Mouse (Mus musculus) c-Kit-positive CD71-positive TER-119-positive erythroid progenitor cells, embryonic 14.5 days (primary cell): ENCODE data around the gene Olfr998.
A peak's percentile ranks its signal among the peaks of the same experiment; 100 is the strongest.
"Not testable (repeated sequence)": the region's sequence is repeated elsewhere in the genome, so short reads cannot be mapped to it uniquely, and the experiment has no call there.

Experiments used
- DNase-seq: peaks from one replicate; pipeline ENCODE4 v3.0.0-alpha.2; 2013; ENCODE audit warnings: low spot score

Olfr998 gene

DNA sequence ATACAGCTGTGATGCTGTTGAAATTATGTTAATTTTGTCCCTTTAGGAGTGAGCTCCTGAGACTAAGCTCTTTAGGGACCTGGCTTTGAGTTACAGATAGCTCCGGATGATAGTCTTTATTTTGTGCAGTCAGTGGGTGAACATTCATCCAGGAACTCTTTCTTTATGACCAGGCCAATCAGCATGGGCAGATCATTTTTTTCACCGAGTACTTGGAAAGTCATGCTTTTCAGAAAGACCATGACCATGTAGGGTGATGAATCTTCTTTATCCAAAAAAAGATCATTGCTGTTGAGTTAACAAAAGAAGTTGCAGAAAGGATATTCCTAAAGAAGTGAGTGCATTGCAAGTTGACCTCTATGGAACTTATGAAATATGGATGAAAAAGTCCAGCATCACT, at the start of gene Olfr998:
Gene Olfr998 (plus strand): TSS at position 301 of the 400 bp plus-strand sequence.
- not testable (repeated sequence) for DNase-seq

GRCm38 (mm10) chr2:85554806-85555205, 33.9 kb upstream of the Olfr998 start:
- no peak for DNase-seq

GRCm38 (mm10) chr2:85560226-85560625, 28.5 kb upstream of the Olfr998 start:
- DNase-seq, result no peak

GRCm38 (mm10) chr2:85561187-85561586, 27.6 kb upstream of the Olfr998 start:
- DNase-seq, result peak; percentile 21

DNA sequence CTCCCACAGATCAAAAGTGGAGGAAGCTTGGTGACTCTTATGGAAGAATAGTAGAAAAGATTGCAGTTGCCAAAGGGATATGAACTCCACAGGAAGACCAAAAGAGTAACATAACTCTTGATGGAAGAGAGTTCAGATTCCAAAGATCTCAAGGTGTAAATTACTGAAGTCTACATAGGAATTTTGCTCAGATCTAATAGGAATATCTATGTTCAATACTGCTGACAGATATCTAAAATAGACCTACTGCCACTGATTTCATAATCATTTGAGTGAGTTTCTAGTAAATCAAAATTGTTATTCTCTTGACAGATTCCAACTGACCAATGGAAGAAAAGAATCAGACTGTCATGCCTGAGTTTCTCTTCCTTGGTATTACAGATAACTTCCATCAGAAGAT, 9.8 kb upstream of the Olfr998 start, which contains the start of gene Olfr996:
Gene Olfr996 (plus strand): TSS at position 301 of the 400 bp plus-strand sequence.
- DNase-seq, result no peak

DNA sequence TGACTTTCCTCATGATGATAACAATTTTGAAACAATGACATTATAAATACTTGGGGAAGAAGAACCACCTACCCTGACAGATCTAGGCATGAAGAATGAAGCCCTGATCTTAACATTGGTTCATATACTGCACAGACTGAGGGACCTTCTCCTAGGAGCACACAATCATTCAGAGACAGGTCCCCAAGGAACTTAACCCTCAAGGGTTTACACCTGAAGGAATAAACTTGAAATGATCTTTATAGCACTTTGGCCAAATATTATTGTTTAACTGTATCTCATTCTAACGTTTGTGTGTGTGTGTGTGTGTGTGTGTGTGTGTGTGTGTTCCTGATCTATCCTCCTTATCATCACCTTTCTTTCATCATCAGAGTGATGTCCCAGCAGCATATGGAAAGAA, 23.1 kb downstream of the Olfr998 start, which contains the start of gene Olfr1000:
Gene Olfr1000 (minus strand): TSS at position 101 of the 400 bp plus-strand sequence.
- DNase-seq, result no peak
